Mouse (Mus musculus) common myeloid progenitor, adult 5-6 weeks (primary cell): ENCODE results near the gene Cox8c. TPM values are rescaled to one million over a fixed set of nuclear protein-coding genes. Genes with fewer than 3 reads are reported as not detected.

Experiments
- ATAC-seq: replicated peaks from 2 replicates; pipeline ENCODE4 v1.8.0; 2016; ENCODE audit warnings: low read depth, mild to moderate bottlenecking, moderate TSS enrichment, inconsistent platforms; ENCODE audit not compliant: poor library complexity, severe bottlenecking
- total RNA-seq: library from RNA; stranded (forward); fragments of 200-1000, 187-1606 nt; gene quantifications from 2 replicates; pipeline ENCODE4 v1.2.3, GENCODE M21; 2017

Gene Cox8c
- not detected in 2 replicates for total RNA-seq

- no peak for ATAC-seq
These were observed at the start of gene Cox8c for GRCm38 (mm10) chr12:102899091-102899490. Gene Cox8c (plus strand): TSS chr12:102899316.

GRCm38 (mm10) chr12:102860806-102861205 is 38.3 kb upstream of the Cox8c start:
- ATAC-seq = no peak

DNA sequence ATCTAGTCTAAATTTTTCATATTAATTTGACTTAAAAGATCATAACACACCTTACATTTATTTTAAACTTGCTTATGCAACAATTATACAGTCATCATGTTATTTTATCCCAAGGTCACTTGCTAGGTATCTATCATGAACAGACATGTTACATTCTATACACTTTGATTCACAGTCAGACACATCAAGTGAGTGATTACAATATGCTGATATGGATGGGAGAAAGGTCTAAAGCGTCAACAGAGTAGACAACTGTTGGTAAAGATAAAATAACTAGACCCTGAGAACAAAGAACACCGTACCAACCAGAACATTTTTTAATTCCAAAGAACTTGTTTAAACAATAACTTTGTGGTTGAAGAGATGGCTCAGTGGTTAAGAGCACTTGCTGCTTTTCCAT is 29.3 kb upstream of the Cox8c start:
- ATAC-seq = no peak

- no peak for ATAC-seq
These were observed 28.6 kb upstream of the Cox8c start for GRCm38 (mm10) chr12:102870527-102870926.

- peak; percentile 53 for ATAC-seq
These were observed 21.6 kb upstream of the Cox8c start for GRCm38 (mm10) chr12:102877301-102878030.

DNA sequence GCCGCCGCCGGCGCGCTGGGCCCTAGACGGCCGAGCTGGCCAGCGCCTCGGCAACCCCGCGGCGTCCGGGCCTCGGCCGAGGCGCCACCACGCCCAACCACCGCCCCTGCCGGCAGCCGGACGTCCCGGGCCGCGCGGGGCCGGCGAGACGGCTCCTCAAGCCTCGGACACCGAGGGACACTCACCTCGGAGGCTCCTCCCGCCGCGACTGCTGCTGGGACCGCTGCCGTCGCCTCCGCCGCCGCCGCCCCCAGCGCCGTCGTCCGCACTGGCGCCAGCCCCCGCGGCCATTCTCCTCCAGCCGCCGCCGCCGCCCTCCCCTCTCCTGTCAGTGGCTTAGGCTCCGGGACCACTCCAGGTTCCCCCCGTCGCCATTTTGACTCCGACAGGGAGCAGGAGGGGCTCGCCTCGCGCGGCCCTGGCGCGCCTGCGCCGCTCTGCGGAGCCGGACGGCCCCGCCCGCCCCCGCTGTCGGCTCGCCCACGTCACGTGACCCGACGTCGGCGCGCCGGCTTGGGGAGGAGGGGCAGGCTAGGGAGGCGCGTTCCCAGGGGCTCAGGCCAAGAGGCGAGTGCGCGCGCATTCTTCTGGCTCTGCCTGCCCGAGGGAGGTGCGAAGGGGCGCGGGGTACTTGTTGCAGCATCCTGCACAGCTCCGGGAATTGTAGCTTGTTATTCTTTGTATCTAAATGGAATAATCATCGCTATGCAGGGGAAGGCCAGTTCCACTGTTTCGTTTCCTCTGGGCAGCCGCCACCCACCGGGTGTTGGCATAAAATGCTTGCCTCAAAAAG is 20.9 kb upstream of the Cox8c start, which contains the start of gene Btbd7:
TSS of gene Btbd7 (minus strand) at position 441 of the 793 bp plus-strand sequence.
- ATAC-seq = peak; percentile 85

- ATAC-seq = no peak
These were observed 20.2 kb upstream of the Cox8c start for GRCm38 (mm10) chr12:102878901-102879300.

- ATAC-seq = peak; percentile 62
These were observed 13.4 kb upstream of the Cox8c start for GRCm38 (mm10) chr12:102885735-102886134.

DNA sequence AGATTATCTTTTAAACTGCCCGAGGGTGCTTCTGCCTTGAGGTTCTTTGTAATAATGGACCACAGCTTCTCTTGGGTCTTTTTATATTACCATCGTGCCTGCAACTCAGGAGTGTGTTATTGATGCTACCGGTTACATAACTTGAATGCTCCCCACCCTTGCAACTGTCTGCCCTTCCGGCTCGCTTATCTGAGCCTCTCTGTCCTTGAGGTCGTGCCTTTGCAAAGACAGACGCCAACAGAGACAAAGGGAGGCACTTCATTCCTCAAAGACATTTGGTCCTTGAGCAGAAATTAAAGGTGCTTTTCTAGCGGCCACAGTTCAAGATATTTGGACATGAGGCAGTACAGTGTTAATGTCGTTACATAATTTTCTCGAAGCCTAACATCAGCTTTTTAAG is 11.8 kb upstream of the Cox8c start:
- ATAC-seq = no peak

DNA sequence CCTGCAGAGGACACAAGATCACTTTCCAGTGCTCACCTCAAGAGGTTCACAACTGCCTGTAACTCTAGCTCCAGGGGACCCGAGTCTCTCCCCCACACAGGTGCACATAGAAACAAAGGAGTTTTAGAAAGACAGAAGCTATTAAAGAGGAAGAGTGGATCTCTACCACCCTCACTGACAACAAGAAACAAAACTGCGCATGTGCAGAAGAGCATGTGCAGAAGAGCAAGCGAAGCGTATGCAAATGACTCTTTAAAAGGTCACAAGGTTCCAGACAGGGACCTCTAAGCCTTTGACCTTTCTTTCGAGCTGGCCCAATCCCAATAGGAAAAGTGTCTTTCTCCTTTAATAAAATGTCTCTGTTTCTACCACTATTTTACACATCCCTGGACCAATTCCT is 10.5 kb upstream of the Cox8c start:
- ATAC-seq = no peak

- ATAC-seq = no peak
These were observed 9.1 kb downstream of the Cox8c start for GRCm38 (mm10) chr12:102908191-102908590.

DNA sequence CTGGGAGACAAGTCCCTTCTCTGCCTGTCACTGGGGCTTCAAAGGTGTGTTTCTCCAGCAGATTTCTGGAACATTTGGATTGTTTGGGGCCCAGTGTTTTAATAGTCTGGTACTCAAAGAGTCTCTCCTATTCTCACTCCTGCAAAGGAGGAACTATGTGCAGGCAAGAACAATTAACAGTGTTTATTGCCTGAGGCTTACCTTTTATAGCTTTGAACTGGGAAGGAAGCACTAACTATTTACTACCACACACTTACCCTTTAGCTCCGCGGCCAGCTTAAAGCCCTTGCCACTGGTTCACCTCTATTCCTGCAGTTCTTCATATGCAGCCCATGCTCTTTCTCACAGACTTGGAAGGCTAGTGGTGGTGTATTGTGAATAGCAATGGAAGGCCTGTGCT is 17.0 kb downstream of the Cox8c start:
- no peak for ATAC-seq

GRCm38 (mm10) chr12:102929764-102930163 is 30.6 kb downstream of the Cox8c start:
- ATAC-seq = no peak

GRCm38 (mm10) chr12:102930335-102930734 is 31.2 kb downstream of the Cox8c start:
- no peak for ATAC-seq

- no peak for ATAC-seq
These were observed 31.7 kb downstream of the Cox8c start for GRCm38 (mm10) chr12:102930789-102931188.

- no peak for ATAC-seq
These were observed 36.8 kb downstream of the Cox8c start for GRCm38 (mm10) chr12:102935892-102936291.

GRCm38 (mm10) chr12:102945571-102945970 is 46.5 kb downstream of the Cox8c start:
- ATAC-seq = no peak

DNA sequence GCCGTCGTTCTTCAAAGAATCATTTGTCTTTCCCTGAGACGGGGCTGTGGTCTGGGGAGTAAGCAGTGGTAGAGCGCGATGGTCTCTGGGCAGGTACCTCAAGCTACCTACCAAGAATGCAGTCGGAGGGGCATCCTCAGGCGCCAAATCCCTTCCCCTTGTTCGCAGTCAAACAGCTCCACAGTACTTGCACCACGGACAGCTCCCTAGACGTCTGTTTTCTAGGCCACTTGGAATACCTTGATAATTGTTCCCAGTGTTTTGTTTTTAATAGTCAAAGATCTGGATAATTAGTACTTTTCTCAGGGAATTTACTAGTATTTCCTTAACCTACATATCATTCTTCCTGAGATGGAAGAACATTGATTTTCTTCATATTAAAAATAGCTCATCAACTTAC is 48.7 kb downstream of the Cox8c start:
- no peak for ATAC-seq

GRCm38 (mm10) chr12:102948778-102949394 is 49.8 kb downstream of the Cox8c start, which contains the start of gene Unc79:
Gene Unc79 (plus strand): TSS chr12:102948859.
- peak; percentile 88 for ATAC-seq

DNA sequence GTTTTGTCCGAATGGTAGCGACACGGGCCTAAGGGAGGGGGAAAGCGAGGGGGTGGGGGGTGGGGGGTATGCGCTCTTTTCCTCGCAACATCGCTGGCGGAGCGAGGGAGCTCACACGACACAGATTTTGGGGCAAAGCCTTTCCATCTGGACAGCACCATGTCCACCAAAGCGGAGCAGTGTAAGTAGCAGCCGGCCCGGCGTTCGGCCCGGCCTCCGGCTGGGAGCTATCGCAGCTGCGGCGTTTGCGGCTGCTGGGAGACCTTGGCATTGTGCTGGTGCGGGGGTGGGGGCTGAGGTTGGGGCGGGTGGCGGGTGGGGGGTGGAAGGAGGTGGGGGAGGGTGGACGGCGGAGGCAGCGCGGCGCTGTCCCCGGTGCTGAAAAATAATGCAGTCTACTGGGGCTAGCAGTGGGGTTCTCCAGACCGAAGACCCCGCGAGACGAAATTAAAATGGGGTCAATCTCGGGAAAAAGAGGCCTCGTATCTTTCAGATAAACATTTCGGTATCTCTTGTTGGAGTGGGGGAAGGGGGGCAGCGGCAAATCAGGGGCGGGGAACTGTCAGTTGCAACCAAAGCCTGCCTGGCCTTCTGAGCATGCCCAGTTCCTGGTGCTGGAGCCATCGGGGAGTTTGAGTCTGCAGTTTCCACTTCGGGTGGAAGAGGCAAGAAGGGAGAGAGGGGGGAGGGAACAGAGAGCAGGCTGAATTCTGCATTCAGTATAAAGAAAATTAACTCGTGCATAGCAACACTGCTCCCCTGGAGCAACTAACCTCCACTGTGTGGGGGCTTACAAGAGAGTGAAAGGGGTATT is 50.5 kb downstream of the Cox8c start:
- peak; percentile 64 for ATAC-seq
